Mouse (Mus musculus): ENCODE results near the gene Shank2. TPM values are rescaled to one million over a fixed set of nuclear protein-coding genes. Genes with fewer than 3 reads are reported as not detected.

Shank2 gene
- polyA plus RNA-seq, 1 experiment from 2014 or later: 0.67 TPM

GRCm38 (mm10) chr7:144228683-144229082 is 227.0 kb downstream of the Shank2 start:
- DNase-seq (ENCODE audit: extremely low spot score, low spot score): no peak
- H3K4me1 ChIP-seq: peaks cover 29% of the 10 kb centered on the region
- no peaks in the 10 kb centered on the region for H3K36me3 ChIP-seq (replicated peaks)
- H3K9me3 ChIP-seq: no peaks in the 10 kb centered on the region
- H3K27ac ChIP-seq: no peak overlapping the region
- no peaks in the 10 kb centered on the region for H3K27me3 ChIP-seq (ENCODE audit: poor library complexity, severe bottlenecking)
- WGBS: 87% methylated on average over 5 of the region's 5 CpGs
- H3K4me3 ChIP-seq: no peak overlapping the region

GRCm38 (mm10) chr7:144229421-144229820 is 227.7 kb downstream of the Shank2 start:
- 50% methylated on average over 1 of the region's 1 CpGs for WGBS

GRCm38 (mm10) chr7:144232132-144232706 is 230.5 kb downstream of the Shank2 start:
- DNase-seq (ENCODE audit: extremely low spot score, low spot score): no peak
- WGBS: 72% methylated on average over 5 of the region's 5 CpGs
- peaks cover 36% of the 10 kb centered on the region for H3K4me1 ChIP-seq
- peak overlapping the region; percentile 12; the same call in 1 of the 2 replicates for H3K27ac ChIP-seq
- no peaks in the 10 kb centered on the region for H3K9me3 ChIP-seq
- no peaks in the 10 kb centered on the region for H3K36me3 ChIP-seq (replicated peaks)
- no peaks in the 10 kb centered on the region for H3K27me3 ChIP-seq (ENCODE audit: poor library complexity, severe bottlenecking)
- H3K4me3 ChIP-seq: no peak overlapping the region

More at GRCm38 (mm10) chr7:144229421-144229820, 227.7 kb downstream of the Shank2 start:
- no peaks in the 10 kb centered on the region for H3K36me3 ChIP-seq (replicated peaks)
- no peaks in the 10 kb centered on the region for H3K9me3 ChIP-seq
- H3K4me3 ChIP-seq: no peak overlapping the region
- no peak for DNase-seq (ENCODE audit: extremely low spot score, low spot score)
- no peak overlapping the region for H3K27ac ChIP-seq
- H3K4me1 ChIP-seq: peaks cover 29% of the 10 kb centered on the region
- no peaks in the 10 kb centered on the region for H3K27me3 ChIP-seq (ENCODE audit: poor library complexity, severe bottlenecking)

GRCm38 (mm10) chr7:144233479-144233878 is 231.8 kb downstream of the Shank2 start:
- Histone ChIP-seq H3K4me1 (peaks cover 47% of the 10 kb centered on the region), H3K27me3 (ENCODE audit: poor library complexity, severe bottlenecking) (no peaks in the 10 kb centered on the region; the same call in 1 of the 2 replicates), H3K36me3 (replicated peaks) (no peaks in the 10 kb centered on the region), H3K4me3 (no peak overlapping the region), H3K27ac (no peak overlapping the region), H3K9me3 (no peaks in the 10 kb centered on the region)
- DNase-seq (ENCODE audit: extremely low spot score, low spot score): no peak
- 94% methylated on average over 8 of the region's 8 CpGs for WGBS

- Histone ChIP-seq H3K27me3 (ENCODE audit: poor library complexity, severe bottlenecking) (peaks cover 6% of the 10 kb centered on the region), H3K4me1 (peaks cover 51% of the 10 kb centered on the region), H3K36me3 (replicated peaks) (no peaks in the 10 kb centered on the region), H3K27ac (no peak overlapping the region), H3K4me3 (no peak overlapping the region), H3K9me3 (no peaks in the 10 kb centered on the region)
- 60% methylated on average over 5 of the region's 5 CpGs for WGBS
- DNase-seq (ENCODE audit: extremely low spot score, low spot score): no peak
Observed at GRCm38 (mm10) chr7:144234783-144235182, 233.1 kb downstream of the Shank2 start.

GRCm38 (mm10) chr7:144235523-144235922 is 233.8 kb downstream of the Shank2 start:
- WGBS: 85% methylated on average over 4 of the region's 4 CpGs

GRCm38 (mm10) chr7:144236802-144237201 is 235.1 kb downstream of the Shank2 start:
- Histone ChIP-seq H3K36me3 (replicated peaks) (no peaks in the 10 kb centered on the region), H3K9me3 (no peaks in the 10 kb centered on the region), H3K4me1 (peaks cover 60% of the 10 kb centered on the region), H3K4me3 (no peak overlapping the region), H3K27me3 (ENCODE audit: poor library complexity, severe bottlenecking) (peaks cover 8% of the 10 kb centered on the region), H3K27ac (no peak overlapping the region)
- 79% methylated on average over 13 of the region's 13 CpGs for WGBS
- no peak for DNase-seq (ENCODE audit: extremely low spot score, low spot score)

More at GRCm38 (mm10) chr7:144235523-144235922, 233.8 kb downstream of the Shank2 start:
- no peak for DNase-seq (ENCODE audit: extremely low spot score, low spot score)
- Histone ChIP-seq H3K27ac (no peak overlapping the region), H3K27me3 (ENCODE audit: poor library complexity, severe bottlenecking) (peaks cover 8% of the 10 kb centered on the region), H3K36me3 (replicated peaks) (no peaks in the 10 kb centered on the region), H3K9me3 (no peaks in the 10 kb centered on the region), H3K4me3 (no peak overlapping the region), H3K4me1 (peaks cover 58% of the 10 kb centered on the region)

GRCm38 (mm10) chr7:144238409-144238808 is 236.7 kb downstream of the Shank2 start:
- Histone ChIP-seq H3K36me3 (replicated peaks) (no peaks in the 10 kb centered on the region), H3K4me1 (peaks cover 50% of the 10 kb centered on the region), H3K27ac (no peak overlapping the region), H3K27me3 (ENCODE audit: poor library complexity, severe bottlenecking) (peaks cover 8% of the 10 kb centered on the region), H3K4me3 (peak overlapping the region; percentile 28; the same call in 1 of the 2 replicates), H3K9me3 (no peaks in the 10 kb centered on the region)
- peak; percentile 37 for DNase-seq (ENCODE audit: extremely low spot score, low spot score)
- 45% methylated on average over 12 of the region's 12 CpGs for WGBS

- H3K27ac ChIP-seq: peak overlapping the region; percentile 65
- H3K36me3 ChIP-seq (replicated peaks): no peaks in the 10 kb centered on the region
- no peaks in the 10 kb centered on the region for H3K9me3 ChIP-seq
- peaks cover 8% of the 10 kb centered on the region for H3K27me3 ChIP-seq (ENCODE audit: poor library complexity, severe bottlenecking)
- peak overlapping the region; percentile 28; the same call in 1 of the 2 replicates for H3K4me3 ChIP-seq
- 53% methylated on average over 12 of the region's 12 CpGs for WGBS
- peaks cover 50% of the 10 kb centered on the region for H3K4me1 ChIP-seq
- no peak for DNase-seq (ENCODE audit: extremely low spot score, low spot score)
Observed at GRCm38 (mm10) chr7:144238992-144239391, 237.3 kb downstream of the Shank2 start.

GRCm38 (mm10) chr7:144239571-144240370 is 238.0 kb downstream of the Shank2 start:
- Histone ChIP-seq H3K9me3 (no peaks in the 10 kb centered on the region), H3K27me3 (ENCODE audit: poor library complexity, severe bottlenecking) (peaks cover 8% of the 10 kb centered on the region), H3K4me3 (peak overlapping the region; percentile 28; the same call in 1 of the 2 replicates), H3K36me3 (replicated peaks) (no peaks in the 10 kb centered on the region), H3K27ac (peak overlapping the region; percentile 65), H3K4me1 (peaks cover 46% of the 10 kb centered on the region)
- no peak for DNase-seq (ENCODE audit: extremely low spot score, low spot score)
- WGBS: 44% methylated on average over 6 of the region's 6 CpGs

GRCm38 (mm10) chr7:144240736-144241343 is 239.1 kb downstream of the Shank2 start:
- no peaks in the 10 kb centered on the region for H3K9me3 ChIP-seq
- H3K27ac ChIP-seq: no peak overlapping the region
- no peak for DNase-seq (ENCODE audit: extremely low spot score, low spot score)
- H3K27me3 ChIP-seq (ENCODE audit: poor library complexity, severe bottlenecking): peaks cover 8% of the 10 kb centered on the region
- H3K36me3 ChIP-seq (replicated peaks): no peaks in the 10 kb centered on the region
- peaks cover 43% of the 10 kb centered on the region for H3K4me1 ChIP-seq
- no peak overlapping the region for H3K4me3 ChIP-seq
- WGBS: 75% methylated on average over 4 of the region's 4 CpGs

GRCm38 (mm10) chr7:144244203-144244602 is 242.5 kb downstream of the Shank2 start:
- peaks cover 8% of the 10 kb centered on the region; the same call in 1 of the 2 replicates for H3K27me3 ChIP-seq (ENCODE audit: poor library complexity, severe bottlenecking)
- 86% methylated on average over 6 of the region's 6 CpGs for WGBS
- no peaks in the 10 kb centered on the region for H3K9me3 ChIP-seq
- H3K36me3 ChIP-seq (replicated peaks): no peaks in the 10 kb centered on the region
- no peak overlapping the region for H3K27ac ChIP-seq
- no peak overlapping the region for H3K4me3 ChIP-seq
- H3K4me1 ChIP-seq: peaks cover 24% of the 10 kb centered on the region
- DNase-seq (ENCODE audit: extremely low spot score, low spot score): no peak
